Comparison of ENCODE assay signal across 8 mouse cellular contexts in the genomic region with DNA sequence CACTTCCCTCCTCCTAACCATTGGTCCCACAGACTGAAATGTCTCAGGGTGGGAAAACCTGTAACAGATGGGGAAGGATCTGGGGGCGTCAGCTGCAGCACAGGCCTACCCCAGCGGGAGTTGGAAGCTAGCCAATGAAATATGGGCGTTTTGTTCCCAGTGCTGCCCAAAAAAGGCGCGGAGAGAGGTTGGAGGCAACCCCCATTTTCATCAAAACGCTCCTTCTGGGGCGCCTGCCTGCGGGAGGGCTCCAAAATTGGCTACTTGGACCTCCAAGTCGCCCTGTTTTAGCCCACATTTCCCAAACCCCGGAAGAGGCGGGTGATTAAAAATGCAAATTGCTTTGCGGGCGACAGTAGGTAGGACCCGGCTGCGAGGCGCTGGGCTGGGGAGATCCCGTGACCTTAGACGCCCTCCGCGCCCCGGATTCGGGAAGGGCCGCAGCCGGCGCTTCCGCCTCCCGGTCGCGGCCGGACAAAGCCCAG. TPM values are rescaled to one million over a fixed set of nuclear protein-coding genes. Genes with fewer than 3 reads are reported as not detected.
DNase-seq lines count a peak whose midpoint lies in the region; ATAC-seq and TF ChIP-seq lines count a peak whose summit lies in the region.

No protein-coding gene starts in this region.

- H3K9me3 ChIP-seq in E14TG2a.4 (ENCODE audit: low read length), result no peaks in the 10 kb centered on the region
- H3K9me3 ChIP-seq in hindbrain, embryonic 11.5 days (ENCODE audit: control insufficient read depth, low read length), result no peaks in the 10 kb centered on the region
- no peaks in the 10 kb centered on the region for H3K9me3 ChIP-seq in limb, embryonic 13.5 days
- no peaks in the 10 kb centered on the region for H3K9me3 ChIP-seq in neural tube, embryonic 14.5 days (ENCODE audit: control insufficient read depth, low read length)

- peaks cover 33% of the 10 kb centered on the region for H3K4me1 ChIP-seq in E14TG2a.4 (replicated peaks; ENCODE audit: low read depth, low read length)
- H3K4me1 ChIP-seq in hindbrain, embryonic 11.5 days (replicated peaks; ENCODE audit: control insufficient read depth, insufficient read depth, low read length), result peaks cover 9% of the 10 kb centered on the region; the same call in 1 of the 2 replicates
- peaks cover 34% of the 10 kb centered on the region for H3K4me1 ChIP-seq in limb, embryonic 13.5 days
- peaks cover 13% of the 10 kb centered on the region; the same call in 1 of the 2 replicates for H3K4me1 ChIP-seq in neural tube, embryonic 14.5 days (ENCODE audit: control insufficient read depth, insufficient read depth, low read length)

- TF ChIP-seq CTCF in E14TG2a.4 (conservative IDR thresholded peaks at IDR 0.05; ENCODE audit: low read length), result no peak

- WGBS in hindbrain, embryonic 11.5 days, result 0% methylated on average over 30 of the region's 30 CpGs
- WGBS in limb, embryonic 13.5 days, result 0% methylated on average over 30 of the region's 30 CpGs
- 1% methylated on average over 30 of the region's 30 CpGs for WGBS in neural tube, embryonic 14.5 days

- H3K9ac ChIP-seq in hindbrain, embryonic 11.5 days (ENCODE audit: low read depth, low read length), result peak overlapping the region; percentile 86
- peak overlapping the region; percentile 86 for H3K9ac ChIP-seq in limb, embryonic 13.5 days
- H3K9ac ChIP-seq in neural tube, embryonic 14.5 days (replicated peaks; ENCODE audit: low read depth, low read length), result peak overlapping the region; percentile 72

- peaks cover 8% of the 10 kb centered on the region for H3K36me3 ChIP-seq in E14TG2a.4 (ENCODE audit: insufficient read depth, low read length)
- no peaks in the 10 kb centered on the region for H3K36me3 ChIP-seq in hindbrain, embryonic 11.5 days (ENCODE audit: control insufficient read depth, insufficient read depth, low read length)
- peaks cover under 1% of the 10 kb centered on the region; the same call in 1 of the 2 replicates for H3K36me3 ChIP-seq in limb, embryonic 13.5 days
- H3K36me3 ChIP-seq in neural tube, embryonic 14.5 days (ENCODE audit: control insufficient read depth, insufficient read depth, low read length), result no peaks in the 10 kb centered on the region

- peak overlapping the region; percentile 89 for H3K4me2 ChIP-seq in hindbrain, embryonic 11.5 days (replicated peaks; ENCODE audit: low read depth, low read length)
- peak overlapping the region; percentile 85 for H3K4me2 ChIP-seq in limb, embryonic 13.5 days (replicated peaks)
- peak overlapping the region; percentile 71 for H3K4me2 ChIP-seq in neural tube, embryonic 14.5 days (ENCODE audit: low read depth, low read length)

- H3K27ac ChIP-seq in hindbrain, embryonic 11.5 days (ENCODE audit: low read depth, low read length), result peak overlapping the region; percentile 78
- peak overlapping the region; percentile 96 for H3K27ac ChIP-seq in limb, embryonic 13.5 days
- H3K27ac ChIP-seq in neural tube, embryonic 14.5 days (ENCODE audit: low read depth, low read length), result peak overlapping the region; percentile 85

- ATAC-seq in common myeloid progenitor, adult 5-6 weeks (replicated peaks; ENCODE audit: low read depth, poor library complexity, severe bottlenecking), result 0 out of 2 replicates have a peak, but pooled peaks have one; percentile 1
- ATAC-seq in hindbrain, embryonic 11.5 days (ENCODE audit: low FRiP score), result peak; percentile 26
- peak; percentile 22 for ATAC-seq in limb, embryonic 13.5 days (ENCODE audit: low FRiP score, low read depth)
- peak; percentile 5 for ATAC-seq in neural tube, embryonic 14.5 days (ENCODE audit: low read depth)

- peak overlapping the region; percentile 97 for H3K4me3 ChIP-seq in E14TG2a.4 (replicated peaks; ENCODE audit: low read length)
- peak overlapping the region; percentile 60 for H3K4me3 ChIP-seq in hindbrain, embryonic 11.5 days (ENCODE audit: low read depth, low read length)
- H3K4me3 ChIP-seq in limb, embryonic 13.5 days, result peak overlapping the region; percentile 71
- H3K4me3 ChIP-seq in neural tube, embryonic 14.5 days (ENCODE audit: low read depth, low read length), result peak overlapping the region; percentile 66

- no peaks in the 10 kb centered on the region for H3K27me3 ChIP-seq in E14TG2a.4 (ENCODE audit: insufficient read depth, low read length)
- H3K27me3 ChIP-seq in hindbrain, embryonic 11.5 days (ENCODE audit: control insufficient read depth, insufficient read depth, low read length), result no peaks in the 10 kb centered on the region
- no peaks in the 10 kb centered on the region for H3K27me3 ChIP-seq in limb, embryonic 13.5 days
- H3K27me3 ChIP-seq in neural tube, embryonic 14.5 days (ENCODE audit: control insufficient read depth, insufficient read depth, low read length), result no peaks in the 10 kb centered on the region

- DNase-seq in 416B (ENCODE audit: low read depth), result peak; percentile 90
- DNase-seq in hindbrain, embryonic 11.5 days (ENCODE audit: low spot score), result peak; percentile 72
- no peak for DNase-seq in urinary bladder, postnatal 10 days (ENCODE audit: low spot score)
- no peak for DNase-seq in adrenal gland, postnatal 4 days (ENCODE audit: low spot score in 2 of 2)

RNA-seq across cellular contexts. Expression of gene Dusp6, which starts 1.8 kb away (rescaled TPM):
- 28.8 and 37.5 TPM in 2 replicates for total RNA-seq in common myeloid progenitor, adult 5-6 weeks (2017)
- polyA plus RNA-seq in hindbrain, embryonic 11.5 days (2014; fragmentation: Nextera tagmentation; extraction: Ambion mirVana), result 41.3 and 48.3 TPM in 2 replicates
- 64.3 and 72.1 TPM in 2 replicates for polyA plus RNA-seq in limb, embryonic 13.5 days (2015; fragmentation: Nextera tagmentation; extraction: Ambion mirVana)
- polyA plus RNA-seq in neural tube, embryonic 14.5 days (2014; fragmentation: Nextera tagmentation; extraction: Ambion mirVana), result 20.3 and 27.6 TPM in 2 replicates
- 100 to 1,000 TPM; 117 to 123 TPM for total RNA-seq in adrenal gland, postnatal 4 days (2021)

Comparison
In these comparisons a context has a peak if more than half of its experiments do, and no peak if none do; other contexts are left out.
1. DNase-seq: peak in 416B (single experiment) and hindbrain, embryonic 11.5 days (single experiment); none in urinary bladder, postnatal 10 days (single experiment) and adrenal gland, postnatal 4 days (0 of 2).
2. Peak in every context shown above with its lines, with median percentiles within 50 percentile points of each other: H3K4me3 ChIP-seq, ATAC-seq, H3K27ac ChIP-seq, H3K4me2 ChIP-seq and H3K9ac ChIP-seq.